Mouse (Mus musculus): ENCODE results near the gene Otulinl. TPM values are rescaled to one million over a fixed set of nuclear protein-coding genes. Genes with fewer than 3 reads are reported as not detected.

The Otulinl gene
- polyA plus RNA-seq, 2 experiments = 3.3 to 6.8 TPM

DNA sequence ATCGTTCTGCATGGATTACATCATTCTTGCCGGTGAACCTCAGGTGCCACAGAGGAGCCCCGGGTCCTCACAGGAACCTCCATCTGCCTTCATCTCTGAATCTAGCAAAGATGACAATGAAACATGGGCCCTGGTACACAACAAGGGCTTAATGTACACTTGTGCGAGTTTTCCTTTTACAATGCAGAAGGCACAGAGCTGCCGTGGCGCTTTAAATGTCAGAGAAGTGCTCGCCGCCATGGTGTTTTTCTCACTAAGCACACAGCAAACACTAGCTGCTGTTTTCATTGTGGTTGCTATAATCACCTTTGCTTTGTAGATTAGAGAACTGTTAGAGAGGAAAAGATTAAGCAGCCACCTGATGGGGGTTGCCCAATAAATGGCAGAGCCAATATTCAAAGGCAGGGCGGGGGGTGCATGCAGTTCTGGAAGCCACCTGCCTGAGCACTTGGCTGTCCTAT is 13.3 kb downstream of the Otulinl start:
- Histone ChIP-seq H3K4me1 (replicated peaks; ENCODE audit: control insufficient read depth in 2 of 2, insufficient read depth in 2 of 2, low read length in 1 of 2) (peaks cover 2 to 18% of the 10 kb centered on the region in 2 experiments; a peak in 3 of 4 replicates), H3K4me3 (ENCODE audit: insufficient read depth in 1 of 2, low read depth in 2 of 2, low read length in 2 of 2) (no peak overlapping the region), H3K27ac (no peak overlapping the region), H3K9me3 (ENCODE audit: control insufficient read depth, low read length) (no peaks in the 10 kb centered on the region), H3K27me3 (ENCODE audit: control insufficient read depth, insufficient read depth, low read length) (no peaks in the 10 kb centered on the region), H3K4me2 (ENCODE audit: low read depth) (no peak overlapping the region), H3K36me3 (replicated peaks; ENCODE audit: control insufficient read depth, insufficient read depth, low read depth) (no peaks in the 10 kb centered on the region), H3K9ac (replicated peaks) (no peak overlapping the region)
- 61% methylated on average over 9 of the region's 9 CpGs for WGBS (ENCODE audit: insufficient replicate concordance)
- no peak for ATAC-seq (ENCODE audit: insufficient read depth)
- no peak for DNase-seq (ENCODE audit: low read depth in 3 of 3, low spot score in 3 of 3)
- TF ChIP-seq CTCF (IDR thresholded peaks at IDR 0.05; ENCODE audit: low read depth) (no peak), EP300 (IDR thresholded peaks at IDR 0.05; ENCODE audit: low read depth) (no peak)

DNA sequence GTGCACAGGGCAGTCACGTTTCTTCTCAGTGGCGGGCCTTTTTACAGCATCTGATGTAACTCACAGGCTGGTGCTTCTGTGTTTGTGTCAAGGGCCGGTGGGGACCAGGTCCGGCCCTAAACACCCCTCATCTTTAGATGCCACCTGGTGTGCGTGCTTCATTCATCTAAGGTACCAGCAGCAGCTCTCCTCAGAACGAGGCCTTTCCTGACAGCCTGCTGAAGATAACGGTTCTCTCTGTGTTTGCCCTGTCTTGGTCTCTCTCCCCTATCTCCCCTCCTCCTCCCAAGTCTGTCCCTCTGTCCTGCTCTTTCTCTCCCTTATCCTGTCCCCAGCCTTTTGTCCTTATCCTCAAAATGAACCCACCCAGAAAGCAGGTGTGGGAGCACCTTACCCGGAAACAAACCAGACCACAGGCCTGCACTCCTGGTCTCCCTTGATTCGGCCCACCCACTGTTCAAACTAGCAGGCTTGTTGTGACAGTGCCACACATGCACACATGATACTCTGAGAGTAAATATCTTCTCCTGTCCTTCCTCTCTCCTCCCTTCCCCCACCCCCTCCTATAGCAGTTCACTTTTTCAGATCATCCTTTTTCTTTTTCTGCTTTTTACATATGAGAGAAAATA is 14.4 kb downstream of the Otulinl start:
- H3K27me3 ChIP-seq (ENCODE audit: control insufficient read depth, insufficient read depth, low read length) = no peaks in the 10 kb centered on the region
- H3K9ac ChIP-seq (replicated peaks) = no peak overlapping the region
- H3K4me3 ChIP-seq (ENCODE audit: insufficient read depth in 1 of 2, low read depth in 2 of 2, low read length in 2 of 2) = no peak overlapping the region
- WGBS (ENCODE audit: insufficient replicate concordance) = 10% methylated on average over 9 of the region's 9 CpGs
- no peak overlapping the region for H3K27ac ChIP-seq
- TF ChIP-seq EP300 (IDR thresholded peaks at IDR 0.05; ENCODE audit: low read depth) (no peak), CTCF (IDR thresholded peaks at IDR 0.05; ENCODE audit: low read depth) (no peak)
- no peak overlapping the region for H3K4me2 ChIP-seq (ENCODE audit: low read depth)
- DNase-seq (ENCODE audit: low read depth in 3 of 3, low spot score in 3 of 3) = no peak
- H3K9me3 ChIP-seq (ENCODE audit: control insufficient read depth, low read length) = no peaks in the 10 kb centered on the region
- peak; percentile 48; the same call in 1 of the 2 replicates for ATAC-seq (ENCODE audit: insufficient read depth)
- H3K36me3 ChIP-seq (replicated peaks; ENCODE audit: control insufficient read depth, insufficient read depth, low read depth) = no peaks in the 10 kb centered on the region
- H3K4me1 ChIP-seq (replicated peaks; ENCODE audit: control insufficient read depth in 2 of 2, insufficient read depth in 2 of 2, low read length in 1 of 2) = peaks cover 2 to 15% of the 10 kb centered on the region in 2 experiments; a peak in 3 of 4 replicates

DNA sequence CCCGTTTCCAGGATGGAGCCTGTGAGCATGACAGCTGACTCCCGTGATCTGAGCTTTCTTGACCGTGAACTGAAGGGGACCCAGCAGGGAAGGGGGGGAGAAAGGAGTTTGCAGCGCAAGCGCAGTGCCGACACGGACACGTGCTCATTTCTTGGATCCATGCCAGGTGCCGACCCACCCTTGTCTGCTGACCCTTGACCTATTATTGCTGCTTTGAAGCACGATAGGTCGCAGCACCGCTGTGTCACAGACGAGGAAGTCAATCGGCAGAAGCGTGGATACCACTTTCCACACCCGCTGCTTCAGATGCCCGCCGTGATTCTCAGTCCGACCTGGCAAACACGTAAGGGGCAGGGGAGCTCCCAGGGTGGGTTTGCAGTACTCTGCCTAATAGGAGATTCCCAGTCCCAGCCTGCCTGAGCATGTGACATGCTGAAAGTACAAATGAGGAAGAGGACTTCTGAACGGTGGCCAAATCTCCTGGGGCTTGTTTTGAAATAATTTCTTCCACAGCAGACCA is 15.9 kb downstream of the Otulinl start:
- ATAC-seq (ENCODE audit: insufficient read depth) (no peak), DNase-seq (ENCODE audit: low read depth in 3 of 3, low spot score in 3 of 3) (no peak)
- TF ChIP-seq CTCF (IDR thresholded peaks at IDR 0.05; ENCODE audit: low read depth) = no peak
- no peak for TF ChIP-seq EP300 (IDR thresholded peaks at IDR 0.05; ENCODE audit: low read depth)
- no peak overlapping the region for H3K4me2 ChIP-seq (ENCODE audit: low read depth)
- H3K9ac ChIP-seq (replicated peaks) = no peak overlapping the region
- no peak overlapping the region for H3K27ac ChIP-seq
- no peaks in the 10 kb centered on the region for H3K27me3 ChIP-seq (ENCODE audit: control insufficient read depth, insufficient read depth, low read length)
- H3K9me3 ChIP-seq (ENCODE audit: control insufficient read depth, low read length) = no peaks in the 10 kb centered on the region
- H3K36me3 ChIP-seq (replicated peaks; ENCODE audit: control insufficient read depth, insufficient read depth, low read depth) = no peaks in the 10 kb centered on the region
- 64% methylated on average over 21 of the region's 21 CpGs for WGBS (ENCODE audit: insufficient replicate concordance)
- no peak overlapping the region for H3K4me3 ChIP-seq (ENCODE audit: insufficient read depth in 1 of 2, low read depth in 2 of 2, low read length in 2 of 2)
- peaks cover 0 to 5% of the 10 kb centered on the region in 2 experiments; a peak in 1 of 4 replicates for H3K4me1 ChIP-seq (replicated peaks; ENCODE audit: control insufficient read depth in 2 of 2, insufficient read depth in 2 of 2, low read length in 1 of 2)

DNA sequence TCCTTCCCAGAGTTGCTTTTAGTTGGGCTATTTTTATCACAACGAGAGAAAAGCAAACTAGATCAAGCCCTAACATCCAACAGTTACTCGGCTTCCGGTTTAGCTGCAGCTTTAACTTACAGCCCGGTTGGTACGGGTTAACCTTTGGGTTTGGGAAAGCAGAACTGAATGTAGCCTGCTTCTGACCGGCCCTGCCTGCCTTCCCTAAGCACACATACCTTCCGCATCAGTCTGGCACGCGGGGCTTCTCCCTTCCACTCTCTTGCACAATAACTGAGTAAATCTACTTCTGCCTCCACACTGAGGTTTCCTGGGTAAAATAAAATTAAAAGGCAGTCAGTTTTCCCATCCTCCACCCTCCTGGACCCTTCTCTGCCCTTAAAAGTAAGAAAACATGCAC is 17.3 kb downstream of the Otulinl start:
- H3K4me3 ChIP-seq (ENCODE audit: insufficient read depth in 1 of 2, low read depth in 2 of 2, low read length in 2 of 2) = no peak overlapping the region
- peaks cover 0 to 8% of the 10 kb centered on the region in 2 experiments; a peak in 2 of 4 replicates for H3K4me1 ChIP-seq (replicated peaks; ENCODE audit: control insufficient read depth in 2 of 2, insufficient read depth in 2 of 2, low read length in 1 of 2)
- H3K27me3 ChIP-seq (ENCODE audit: control insufficient read depth, insufficient read depth, low read length) = no peaks in the 10 kb centered on the region
- H3K9me3 ChIP-seq (ENCODE audit: control insufficient read depth, low read length) = no peaks in the 10 kb centered on the region
- DNase-seq (ENCODE audit: low read depth in 3 of 3, low spot score in 3 of 3) (no peak), ATAC-seq (ENCODE audit: insufficient read depth) (no peak; the same call in 1 of the 2 replicates)
- WGBS (ENCODE audit: insufficient replicate concordance) = 53% methylated on average over 9 of the region's 9 CpGs
- H3K9ac ChIP-seq (replicated peaks) = no peak overlapping the region
- H3K36me3 ChIP-seq (replicated peaks; ENCODE audit: control insufficient read depth, insufficient read depth, low read depth) = no peaks in the 10 kb centered on the region
- no peak overlapping the region for H3K27ac ChIP-seq
- TF ChIP-seq CTCF (IDR thresholded peaks at IDR 0.05; ENCODE audit: low read depth) (no peak), EP300 (IDR thresholded peaks at IDR 0.05; ENCODE audit: low read depth) (no peak)
- H3K4me2 ChIP-seq (ENCODE audit: low read depth) = no peak overlapping the region

DNA sequence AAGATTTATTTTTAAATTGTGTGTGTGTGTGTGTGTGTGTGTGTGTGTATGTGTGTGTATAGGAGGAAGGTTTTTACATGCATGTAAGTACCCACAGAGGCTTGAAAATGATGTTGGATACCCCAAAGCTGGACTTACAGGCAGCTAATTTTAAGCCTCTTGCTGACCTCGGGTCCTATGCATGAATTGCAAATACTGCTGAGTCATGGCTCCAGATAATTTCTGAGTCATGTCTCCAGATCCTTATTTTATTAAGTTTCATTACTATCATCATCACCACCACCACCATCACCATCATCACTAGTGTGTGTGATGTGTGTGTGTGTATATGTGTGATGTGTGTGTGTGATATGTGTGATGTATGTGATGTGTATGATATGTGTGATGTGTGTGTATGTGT is 18.7 kb downstream of the Otulinl start:
- no peak overlapping the region for H3K27ac ChIP-seq
- ATAC-seq (ENCODE audit: insufficient read depth) = no peak
- TF ChIP-seq CTCF (IDR thresholded peaks at IDR 0.05; ENCODE audit: low read depth) = no peak
- no peak for TF ChIP-seq EP300 (IDR thresholded peaks at IDR 0.05; ENCODE audit: low read depth)
- 16% methylated on average over 1 of the region's 1 CpGs for WGBS (ENCODE audit: insufficient replicate concordance)
- H3K27me3 ChIP-seq (ENCODE audit: control insufficient read depth, insufficient read depth, low read length) = no peaks in the 10 kb centered on the region
- H3K4me1 ChIP-seq (replicated peaks; ENCODE audit: control insufficient read depth in 2 of 2, insufficient read depth in 2 of 2, low read length in 1 of 2) = peaks cover 0 to 8% of the 10 kb centered on the region in 2 experiments; a peak in 2 of 4 replicates
- no peak for DNase-seq (ENCODE audit: low read depth in 3 of 3, low spot score in 3 of 3)
- H3K4me2 ChIP-seq (ENCODE audit: low read depth) = no peak overlapping the region
- no peak overlapping the region for H3K4me3 ChIP-seq (ENCODE audit: insufficient read depth in 1 of 2, low read depth in 2 of 2, low read length in 2 of 2)
- H3K9ac ChIP-seq (replicated peaks) = no peak overlapping the region
- no peaks in the 10 kb centered on the region for H3K9me3 ChIP-seq (ENCODE audit: control insufficient read depth, low read length)
- no peaks in the 10 kb centered on the region for H3K36me3 ChIP-seq (replicated peaks; ENCODE audit: control insufficient read depth, insufficient read depth, low read depth)
